Mouse (Mus musculus) urinary bladder, postnatal 36 days (tissue): ENCODE measurements around the gene Cyp3a41a.
"Not testable (repeated sequence)": the region's sequence is repeated elsewhere in the genome, so short reads cannot be mapped to it uniquely, and the experiment has no call there.

Experiments
- DNase-seq, 2 experiments: peaks; one replicate each; pipeline ENCODE4 v3.0.0; 2022; ENCODE audit warnings: low spot score in 2 of 2, mixed read lengths in 1 of 2

The Cyp3a41a gene

GRCm38 (mm10) chr5:145720036-145720435, at the start of gene Cyp3a41a:
Cyp3a41a (minus strand) TSS chr5:145720136.
- DNase-seq = not testable (repeated sequence)

- DNase-seq = not testable (repeated sequence)
Observed at GRCm38 (mm10) chr5:145737512-145737911, 17.6 kb upstream of the Cyp3a41a start.

GRCm38 (mm10) chr5:145714296-145714695, 5.6 kb downstream of the Cyp3a41a start:
- DNase-seq = not testable (repeated sequence)

DNA sequence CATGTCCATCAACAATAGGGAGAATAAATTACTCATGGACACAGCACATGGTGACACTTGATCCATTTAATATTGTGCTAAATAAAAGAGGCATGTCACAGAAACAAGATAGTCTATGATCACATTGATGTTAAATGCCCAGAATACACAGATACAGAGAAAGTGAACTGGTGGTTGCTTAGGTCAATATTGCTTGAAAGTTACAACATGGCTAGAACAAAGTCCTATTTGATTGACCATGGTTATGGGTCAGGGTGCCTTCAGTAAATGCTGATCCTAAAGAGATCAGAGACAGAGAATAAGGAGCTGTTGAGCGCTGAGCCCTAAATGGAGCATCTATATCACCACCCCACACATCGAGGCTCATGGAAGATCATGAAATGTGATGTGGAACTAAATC, 12.6 kb downstream of the Cyp3a41a start:
- DNase-seq = not testable (repeated sequence)

GRCm38 (mm10) chr5:145662007-145662406, 57.9 kb downstream of the Cyp3a41a start:
- no peak for DNase-seq

GRCm38 (mm10) chr5:145647779-145648178, 72.2 kb downstream of the Cyp3a41a start:
- DNase-seq = no peak
